Mouse (Mus musculus): ENCODE measurements at regions not wholly inside any gene's neighbourhood (a gene's known extent, or its start where the extent isn't known, plus 50 kb on each side); places are given as distances from the start of the nearest gene placed in this dataset.

DNA sequence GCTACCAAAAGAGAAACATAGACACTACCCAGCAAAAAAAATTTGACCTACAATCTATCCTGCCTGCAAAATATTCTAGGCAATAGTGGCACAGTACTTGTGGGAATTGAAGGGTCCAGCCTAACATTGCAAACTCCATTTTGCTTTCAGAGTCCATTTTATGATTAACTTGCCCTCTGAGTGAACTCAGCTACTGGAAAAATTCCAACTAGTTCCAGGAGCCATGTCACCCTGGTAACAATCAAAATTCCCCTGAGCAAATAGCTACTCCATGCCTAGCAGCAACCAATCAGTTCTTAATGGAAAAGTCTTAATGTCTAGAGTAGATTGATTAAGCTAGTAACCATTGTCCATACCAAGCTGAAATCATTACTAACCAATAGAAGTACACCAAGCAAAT is 104.3 kb upstream of the Ankrd50 start:
- no peak for TF ChIP-seq CTCF (IDR thresholded peaks at IDR 0.05; ENCODE audit: extremely low read depth, insufficient read depth, insufficient read length, insufficient replicate concordance)
- no peak for TF ChIP-seq POLR2A (IDR thresholded peaks at IDR 0.05; ENCODE audit: low read depth, low read length)

Measured in spleen, adult 2 months (tissue).